Mouse (Mus musculus): ENCODE data around the gene Abcg4. TPM values are rescaled to one million over a fixed set of nuclear protein-coding genes. Genes with fewer than 3 reads are reported as not detected.

The Abcg4 gene
- total and polyA plus RNA-seq, 3 experiments = 4.1 to 17.1 TPM; not detected in 1

DNA sequence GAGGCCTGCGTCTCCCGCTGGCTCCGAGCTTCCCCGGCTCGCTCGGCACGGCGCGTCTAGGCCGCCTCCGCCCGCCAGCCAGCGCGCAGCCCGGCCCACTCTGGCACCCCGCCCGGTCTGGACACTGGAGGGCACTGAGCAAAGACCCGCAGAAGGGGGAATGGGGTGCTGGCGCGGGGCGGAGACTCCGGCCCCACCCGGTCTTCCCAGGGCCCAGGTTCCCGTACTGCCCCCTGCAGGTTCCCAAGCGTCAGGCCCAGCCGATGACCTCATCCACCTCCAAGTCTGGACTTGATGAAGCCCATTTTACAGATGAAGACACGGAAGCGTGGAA lies 20.4 kb downstream of the Abcg4 start:
- DNase-seq (ENCODE audit: low read depth, low spot score) = peak; percentile 92
- H3K4me1 ChIP-seq (ENCODE audit: control insufficient read depth in 1 of 2, insufficient read depth in 2 of 2, low read length in 2 of 2) = peaks cover 0 to 8% of the 10 kb centered on the region in 2 experiments; a peak in 1 of 4 replicates
- no peaks in the 10 kb centered on the region for H3K27me3 ChIP-seq (ENCODE audit: control insufficient read depth in 1 of 2, insufficient read depth in 2 of 2, low read length in 2 of 2)
- H3K9ac ChIP-seq (ENCODE audit: control insufficient read depth, low read depth, low read length, poor library complexity, severe bottlenecking) = peak overlapping the region; percentile 87
- H3K4me3 ChIP-seq (ENCODE audit: control insufficient read depth in 1 of 2, insufficient read depth in 1 of 2, low read depth in 2 of 2, low read length in 2 of 2) = peak overlapping the region; percentile 66 to 77
- no peaks in the 10 kb centered on the region; the same call in 1 of the 2 replicates for H3K79me2 ChIP-seq (ENCODE audit: control insufficient read depth, insufficient read depth, low read length, poor library complexity)
- no peaks in the 10 kb centered on the region for H3K9me3 ChIP-seq (replicated peaks; ENCODE audit: insufficient read depth, low read length)
- 0 out of 2 replicates have a peak, but pooled peaks have one; percentile 22 for TF ChIP-seq TBP (IDR thresholded peaks at IDR 0.05; ENCODE audit: low read depth, low read length)
- TF ChIP-seq MAZ (IDR thresholded peaks at IDR 0.05; ENCODE audit: low read depth, low read length) = peak; percentile 62; the same call in 1 of the 2 replicates
- TF ChIP-seq MXI1 (IDR thresholded peaks at IDR 0.05; ENCODE audit: low read depth, low read length) = 0 out of 2 replicates have a peak, but pooled peaks have one; percentile 3
- TF ChIP-seq POLR2AphosphoS5 (IDR thresholded peaks at IDR 0.05; ENCODE audit: borderline replicate concordance, low read depth, low read length) = no peak
- TF ChIP-seq ELF1 (IDR thresholded peaks at IDR 0.05; ENCODE audit: low read depth, low read length) = 0 out of 2 replicates have a peak, but pooled peaks have one; percentile 20
- TF ChIP-seq CTCF (IDR thresholded peaks at IDR 0.05 in 2 of 3, conservative IDR thresholded peaks at IDR 0.05 in 1 of 3; ENCODE audit: control insufficient read depth in 1 of 3, insufficient read depth in 1 of 3, low read depth in 2 of 3, low read length in 3 of 3, poor library complexity in 1 of 3, severe bottlenecking in 1 of 3) = peak; percentile 59 to 88 (median 70); a peak in 5 of 6 replicates
- TF ChIP-seq ETS1 (IDR thresholded peaks at IDR 0.05; ENCODE audit: low read depth, low read length) = peak; percentile 47; the same call in 1 of the 2 replicates
- TF ChIP-seq RAD21 (IDR thresholded peaks at IDR 0.05; ENCODE audit: low read depth, low read length) = peak; percentile 16
- TF ChIP-seq MAX (IDR thresholded peaks at IDR 0.05; ENCODE audit: low read length) = no peak
- no peak for TF ChIP-seq CHD2 (IDR thresholded peaks at IDR 0.05; ENCODE audit: low read length)
- 0 out of 2 replicates have a peak, but pooled peaks have one; percentile 13 for TF ChIP-seq SIN3A (IDR thresholded peaks at IDR 0.05; ENCODE audit: low read length)
- TF ChIP-seq POLR2A (IDR thresholded peaks at IDR 0.05; ENCODE audit: control insufficient read depth in 1 of 2, insufficient read depth in 1 of 2, low read depth in 1 of 2, low read length in 2 of 2, poor library complexity in 1 of 2) = peak; percentile 27 to 76; a peak in 1 of 4 replicates
- TF ChIP-seq CHD1 (IDR thresholded peaks at IDR 0.05; ENCODE audit: low read depth, low read length) = no peak
- TF ChIP-seq NELFE (IDR thresholded peaks at IDR 0.05; ENCODE audit: low read depth, low read length) = peak; percentile 40
- TF ChIP-seq SMC3 (IDR thresholded peaks at IDR 0.05; ENCODE audit: low read depth, low read length) = peak; percentile 64
- TF ChIP-seq POLR2AphosphoS2 (IDR thresholded peaks at IDR 0.05; ENCODE audit: low read length) = 0 out of 2 replicates have a peak, but pooled peaks have one; percentile 39
- TF ChIP-seq HCFC1 (IDR thresholded peaks at IDR 0.05; ENCODE audit: low read depth, low read length) = peak; percentile 21; the same call in 1 of the 2 replicates
- H3K36me3 ChIP-seq (ENCODE audit: control insufficient read depth in 1 of 2, insufficient read depth in 2 of 2, low read length in 2 of 2) = peaks cover 0 to 6% of the 10 kb centered on the region in 2 experiments; a peak in 1 of 4 replicates
- peak overlapping the region; percentile 75 for H3K27ac ChIP-seq (ENCODE audit: control insufficient read depth, low read depth, low read length)

DNA sequence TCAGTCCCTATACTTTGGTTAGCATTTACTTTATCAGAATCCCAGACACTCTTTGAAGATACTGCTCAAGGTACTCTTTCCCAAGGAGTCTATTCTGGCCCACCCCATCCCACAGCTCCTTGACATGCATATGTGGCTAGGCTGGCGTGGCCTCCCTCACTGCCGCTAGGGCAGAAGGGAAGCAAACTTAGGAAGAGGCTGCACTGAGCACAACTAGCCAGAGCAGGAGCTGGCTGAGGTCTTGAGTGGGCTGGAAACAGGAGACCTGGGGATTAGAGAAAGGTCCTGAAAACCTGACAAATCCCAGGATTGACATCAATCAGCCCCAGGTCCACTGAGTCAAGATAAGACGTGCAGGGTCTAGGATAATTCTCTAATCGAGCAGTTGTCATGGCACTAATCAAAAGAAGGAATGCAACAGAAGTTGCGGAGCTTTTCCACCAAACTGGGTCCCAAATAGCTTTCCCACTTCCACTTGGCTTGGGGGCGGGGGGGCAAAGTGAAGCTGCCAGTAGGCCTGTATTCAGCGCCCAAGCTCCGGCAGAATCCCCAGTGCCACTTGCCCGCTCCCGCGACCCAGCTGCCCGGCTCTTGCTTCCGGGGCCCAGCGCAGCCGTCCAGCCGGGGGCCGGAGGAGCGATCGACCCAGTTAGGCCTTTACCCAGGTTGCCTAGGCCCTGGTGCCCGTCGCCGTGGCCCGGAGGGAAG lies 20.9 kb downstream of the Abcg4 start:
- peaks cover 0 to 6% of the 10 kb centered on the region in 2 experiments; a peak in 1 of 4 replicates for H3K36me3 ChIP-seq (ENCODE audit: control insufficient read depth in 1 of 2, insufficient read depth in 2 of 2, low read length in 2 of 2)
- no peaks in the 10 kb centered on the region for H3K9me3 ChIP-seq (replicated peaks; ENCODE audit: insufficient read depth, low read length)
- peak overlapping the region; percentile 75 for H3K27ac ChIP-seq (ENCODE audit: control insufficient read depth, low read depth, low read length)
- peak; percentile 63 for DNase-seq (ENCODE audit: low read depth, low spot score)
- no peak for TF ChIP-seq SMC3 (IDR thresholded peaks at IDR 0.05; ENCODE audit: low read depth, low read length)
- TF ChIP-seq SIN3A (IDR thresholded peaks at IDR 0.05; ENCODE audit: low read length) = peak; percentile 13
- peak in 1 of 2 experiments; percentile 43; a peak in 1 of 4 replicates for TF ChIP-seq EP300 (IDR thresholded peaks at IDR 0.05; ENCODE audit: low read depth in 1 of 2, low read length in 2 of 2)
- 0 out of 6 replicates have a peak, but pooled peaks of 1 of the 3 experiments have one; percentile 8 for TF ChIP-seq CTCF (IDR thresholded peaks at IDR 0.05 in 2 of 3, conservative IDR thresholded peaks at IDR 0.05 in 1 of 3; ENCODE audit: control insufficient read depth in 1 of 3, insufficient read depth in 1 of 3, low read depth in 2 of 3, low read length in 3 of 3, poor library complexity in 1 of 3, severe bottlenecking in 1 of 3)
- H3K27me3 ChIP-seq (ENCODE audit: control insufficient read depth in 1 of 2, insufficient read depth in 2 of 2, low read length in 2 of 2) = no peaks in the 10 kb centered on the region
- H3K4me3 ChIP-seq (ENCODE audit: control insufficient read depth in 1 of 2, insufficient read depth in 1 of 2, low read depth in 2 of 2, low read length in 2 of 2) = peak overlapping the region; percentile 66 to 77
- no peaks in the 10 kb centered on the region; the same call in 1 of the 2 replicates for H3K79me2 ChIP-seq (ENCODE audit: control insufficient read depth, insufficient read depth, low read length, poor library complexity)
- peaks cover 0 to 8% of the 10 kb centered on the region in 2 experiments; a peak in 1 of 4 replicates for H3K4me1 ChIP-seq (ENCODE audit: control insufficient read depth in 1 of 2, insufficient read depth in 2 of 2, low read length in 2 of 2)
- peak overlapping the region; percentile 87 for H3K9ac ChIP-seq (ENCODE audit: control insufficient read depth, low read depth, low read length, poor library complexity, severe bottlenecking)

Measured in MEL (cell line).